Comparison of ENCODE assay signal across 8 mouse cellular contexts in the genomic region with DNA sequence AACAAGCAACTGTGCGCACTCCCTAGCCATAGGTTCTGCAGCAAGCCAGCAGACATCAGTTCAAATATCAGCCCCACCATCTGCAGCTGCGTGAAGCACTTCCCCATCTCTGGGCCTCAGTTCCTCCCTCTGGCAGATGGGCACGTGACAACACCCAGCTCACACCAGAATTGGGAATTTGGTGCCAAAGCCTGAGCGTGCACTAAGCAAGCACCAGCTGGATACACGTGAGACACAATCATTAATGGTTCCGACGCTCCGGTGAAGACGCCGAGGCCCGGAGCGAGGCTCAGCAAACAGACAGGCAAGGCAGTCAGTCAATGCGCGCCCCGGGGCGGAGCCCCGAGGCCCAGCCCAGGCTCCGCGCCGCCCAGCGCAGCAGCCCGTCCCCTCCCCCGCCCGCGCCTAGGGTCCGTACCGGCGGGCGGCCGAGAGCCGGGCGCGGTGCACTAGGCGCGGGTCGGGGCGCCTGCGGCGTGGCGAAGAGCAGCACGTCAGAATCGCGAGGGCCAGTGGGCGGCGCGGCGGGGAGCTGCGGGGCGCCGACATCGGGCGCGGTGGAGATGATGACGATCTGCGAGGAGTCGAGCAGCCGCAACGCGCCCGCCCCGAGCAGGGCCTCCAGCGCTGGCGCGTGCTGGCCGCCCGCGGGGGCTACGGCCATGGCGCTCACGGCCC. TPM values are rescaled to one million over a fixed set of nuclear protein-coding genes. Genes with fewer than 3 reads are reported as not detected.
DNase-seq lines count a peak whose midpoint lies in the region; ATAC-seq and TF ChIP-seq lines count a peak whose summit lies in the region.

No protein-coding gene starts in this region.

- H3K4me3 ChIP-seq in forebrain, embryonic 14.5 days (ENCODE audit: low read depth, low read length), result peak overlapping the region; percentile 83
- H3K4me3 ChIP-seq in hindbrain, embryonic 16.5 days (ENCODE audit: low read length), result peak overlapping the region; percentile 62
- peak overlapping the region; percentile 70 for H3K4me3 ChIP-seq in midbrain, postnatal 0 days (ENCODE audit: low read depth, low read length)
- peak overlapping the region; percentile 70 for H3K4me3 ChIP-seq in stomach, postnatal 0 days (ENCODE audit: low read depth, low read length)

- DNase-seq in frontal cortex, postnatal 25 days (ENCODE audit: low spot score in 2 of 2), result no peak
- peak; percentile 80 for DNase-seq in adrenal gland, postnatal 25 days
- peak; percentile 65 for DNase-seq in forebrain, embryonic 14.5 days (ENCODE audit: low spot score)
- DNase-seq in liver, result peak; percentile 87
- DNase-seq in midbrain, postnatal 0 days (ENCODE audit: low spot score), result peak; percentile 38
- DNase-seq in stomach, postnatal 0 days (ENCODE audit: low spot score), result peak; percentile 74

- no peaks in the 10 kb centered on the region for H3K27me3 ChIP-seq in forebrain, embryonic 14.5 days (replicated peaks; ENCODE audit: control insufficient read depth, insufficient read depth, low read length)
- no peaks in the 10 kb centered on the region for H3K27me3 ChIP-seq in hindbrain, embryonic 16.5 days (replicated peaks; ENCODE audit: control insufficient read depth, insufficient read depth, low read length)
- H3K27me3 ChIP-seq in midbrain, postnatal 0 days (ENCODE audit: insufficient read depth, low read length), result no peaks in the 10 kb centered on the region
- no peaks in the 10 kb centered on the region for H3K27me3 ChIP-seq in stomach, postnatal 0 days (ENCODE audit: control insufficient read depth, insufficient read depth, low read length)

- H3K36me3 ChIP-seq in forebrain, embryonic 14.5 days (ENCODE audit: control insufficient read depth, insufficient read depth, low read length), result peaks cover under 1% of the 10 kb centered on the region; the same call in 1 of the 2 replicates
- H3K36me3 ChIP-seq in hindbrain, embryonic 16.5 days (ENCODE audit: control insufficient read depth, insufficient read depth, low read length), result no peaks in the 10 kb centered on the region
- H3K36me3 ChIP-seq in midbrain, postnatal 0 days (ENCODE audit: insufficient read depth, low read length), result no peaks in the 10 kb centered on the region
- no peaks in the 10 kb centered on the region for H3K36me3 ChIP-seq in stomach, postnatal 0 days (ENCODE audit: control insufficient read depth, insufficient read depth, low read length)

- no peak for TF ChIP-seq EP300 in stomach, postnatal 0 days (optimal IDR thresholded peaks at IDR 0.05)

- no peaks in the 10 kb centered on the region for H3K9me3 ChIP-seq in forebrain, embryonic 14.5 days (replicated peaks; ENCODE audit: control insufficient read depth, low read length)
- no peaks in the 10 kb centered on the region for H3K9me3 ChIP-seq in hindbrain, embryonic 16.5 days (ENCODE audit: control insufficient read depth, low read length)
- H3K9me3 ChIP-seq in midbrain, postnatal 0 days (ENCODE audit: low read length), result no peaks in the 10 kb centered on the region
- H3K9me3 ChIP-seq in stomach, postnatal 0 days (ENCODE audit: control insufficient read depth, low read length), result no peaks in the 10 kb centered on the region

- ATAC-seq in frontal cortex, adult (ENCODE audit: low TSS enrichment), result peak; percentile 66
- peak; percentile 72 for ATAC-seq in forebrain, embryonic 14.5 days
- peak; percentile 35 for ATAC-seq in hindbrain, embryonic 16.5 days
- peak; percentile 65 for ATAC-seq in midbrain, postnatal 0 days (ENCODE audit: low FRiP score)
- peak; percentile 78 for ATAC-seq in stomach, postnatal 0 days (ENCODE audit: low FRiP score, low TSS enrichment)

- H3K9ac ChIP-seq in forebrain, embryonic 14.5 days (ENCODE audit: low read length), result peak overlapping the region; percentile 67
- peak overlapping the region; percentile 57 for H3K9ac ChIP-seq in hindbrain, embryonic 16.5 days (ENCODE audit: low read depth, low read length)
- H3K9ac ChIP-seq in midbrain, postnatal 0 days (replicated peaks; ENCODE audit: low read length, poor library complexity, severe bottlenecking), result peak overlapping the region; percentile 25; the same call in 1 of the 2 replicates
- peak overlapping the region; percentile 65 for H3K9ac ChIP-seq in stomach, postnatal 0 days (ENCODE audit: low read length)

- peak overlapping the region; percentile 89 for H3K27ac ChIP-seq in forebrain, embryonic 14.5 days (ENCODE audit: low read depth, low read length)
- peak overlapping the region; percentile 13 for H3K27ac ChIP-seq in hindbrain, embryonic 16.5 days (ENCODE audit: low read depth, low read length)
- H3K27ac ChIP-seq in midbrain, postnatal 0 days (ENCODE audit: low read depth, low read length), result no peak overlapping the region
- peak overlapping the region; percentile 82 for H3K27ac ChIP-seq in stomach, postnatal 0 days (replicated peaks)

- no peak for TF ChIP-seq CTCF in midbrain, postnatal 0 days (IDR thresholded peaks at IDR 0.05)
- no peak for TF ChIP-seq CTCF in stomach, postnatal 0 days (IDR thresholded peaks at IDR 0.05; ENCODE audit: low read depth)

- H3K4me2 ChIP-seq in forebrain, embryonic 14.5 days (ENCODE audit: low read length), result peak overlapping the region; percentile 89
- peak overlapping the region; percentile 99 for H3K4me2 ChIP-seq in hindbrain, embryonic 16.5 days (ENCODE audit: low read length)
- peak overlapping the region; percentile 99 for H3K4me2 ChIP-seq in midbrain, postnatal 0 days (ENCODE audit: low read depth, low read length, poor library complexity, severe bottlenecking)
- H3K4me2 ChIP-seq in stomach, postnatal 0 days (replicated peaks; ENCODE audit: low read depth), result peak overlapping the region; percentile 82

- WGBS in forebrain, embryonic 14.5 days, result 0% methylated on average over 35 of the region's 70 CpGs
- WGBS in hindbrain, embryonic 16.5 days, result under 1% methylated on average over 44 of the region's 70 CpGs
- WGBS in midbrain, postnatal 0 days, result 1% methylated on average over 55 of the region's 70 CpGs
- WGBS in stomach, postnatal 0 days, result 0% methylated on average over 46 of the region's 70 CpGs

- H3K4me1 ChIP-seq in forebrain, embryonic 14.5 days (ENCODE audit: control insufficient read depth, insufficient read depth, low read length), result peaks cover 18% of the 10 kb centered on the region; the same call in 1 of the 2 replicates
- H3K4me1 ChIP-seq in hindbrain, embryonic 16.5 days (ENCODE audit: control insufficient read depth, insufficient read depth, low read depth, low read length), result peaks cover 21% of the 10 kb centered on the region
- 0 out of 2 replicates have a peak, but pooled peaks cover 5% of the 10 kb centered on the region for H3K4me1 ChIP-seq in midbrain, postnatal 0 days (ENCODE audit: insufficient read depth, low read length)
- H3K4me1 ChIP-seq in stomach, postnatal 0 days (replicated peaks; ENCODE audit: control insufficient read depth, insufficient read depth), result peaks cover 5% of the 10 kb centered on the region

RNA-seq across cellular contexts. Expression of a gene that starts 0.5 kb away (rescaled TPM):
- total RNA-seq in adrenal gland, postnatal 25 days (2021), result 11.2 and 13.2 TPM in 2 replicates
- polyA plus RNA-seq in forebrain, embryonic 14.5 days (2014; fragmentation: Nextera tagmentation; extraction: Ambion mirVana), result 3.5 and 5.0 TPM in 2 replicates
- 5.0 and 8.0 TPM in 2 replicates for polyA plus RNA-seq in hindbrain, embryonic 16.5 days (2015; fragmentation: Nextera tagmentation; extraction: Ambion mirVana)
- total RNA-seq in midbrain, postnatal 0 days (2014; rRNA removed), result 2.0 and 2.3 TPM in 2 replicates
- 2.1 and 2.3 TPM in 2 replicates for polyA plus RNA-seq in midbrain, postnatal 0 days (2015; fragmentation: Nextera tagmentation; extraction: Ambion mirVana)
- polyA plus RNA-seq in stomach, postnatal 0 days (2015; fragmentation: Nextera tagmentation; extraction: Ambion mirVana), result 5.7 and 6.1 TPM in 2 replicates

RNA-seq across cellular contexts. Expression of a gene that starts 10.5 kb away (rescaled TPM):
- 2.0 and 2.1 TPM in 2 replicates for total RNA-seq in adrenal gland, postnatal 25 days (2021)
- polyA plus RNA-seq in forebrain, embryonic 14.5 days (2014; fragmentation: Nextera tagmentation; extraction: Ambion mirVana), result 19.8 and 23.6 TPM in 2 replicates
- 21.6 and 25.7 TPM in 2 replicates for polyA plus RNA-seq in hindbrain, embryonic 16.5 days (2015; fragmentation: Nextera tagmentation; extraction: Ambion mirVana)
- total RNA-seq in midbrain, postnatal 0 days (2014; rRNA removed), result 23.3 and 27.7 TPM in 2 replicates
- polyA plus RNA-seq in midbrain, postnatal 0 days (2015; fragmentation: Nextera tagmentation; extraction: Ambion mirVana), result 18.1 and 18.9 TPM in 2 replicates
- 0.50 and 0.70 TPM in 2 replicates for polyA plus RNA-seq in stomach, postnatal 0 days (2015; fragmentation: Nextera tagmentation; extraction: Ambion mirVana)

RNA-seq across cellular contexts. Expression of a gene that starts 17.6 kb away (rescaled TPM):
- total RNA-seq in adrenal gland, postnatal 25 days (2021), result 0.21 TPM in 1 of 2 replicates, not detected in the other
- polyA plus RNA-seq in forebrain, embryonic 14.5 days (2014; fragmentation: Nextera tagmentation; extraction: Ambion mirVana), result 0.15 and 0.19 TPM in 2 replicates
- 0.47 and 0.50 TPM in 2 replicates for polyA plus RNA-seq in hindbrain, embryonic 16.5 days (2015; fragmentation: Nextera tagmentation; extraction: Ambion mirVana)
- total RNA-seq in midbrain, postnatal 0 days (2014; rRNA removed), result not detected in 2 replicates
- 0.11 and 0.16 TPM in 2 replicates for polyA plus RNA-seq in midbrain, postnatal 0 days (2015; fragmentation: Nextera tagmentation; extraction: Ambion mirVana)
- not detected in 2 replicates for polyA plus RNA-seq in stomach, postnatal 0 days (2015; fragmentation: Nextera tagmentation; extraction: Ambion mirVana)

RNA-seq across cellular contexts. Expression of a gene that starts 22.3 kb away (rescaled TPM):
- total RNA-seq in adrenal gland, postnatal 25 days (2021), result not detected in 2 replicates
- polyA plus RNA-seq in forebrain, embryonic 14.5 days (2014; fragmentation: Nextera tagmentation; extraction: Ambion mirVana), result 1.2 TPM in 2 replicates
- polyA plus RNA-seq in hindbrain, embryonic 16.5 days (2015; fragmentation: Nextera tagmentation; extraction: Ambion mirVana), result 2.4 and 2.5 TPM in 2 replicates
- total RNA-seq in midbrain, postnatal 0 days (2014; rRNA removed), result 1.6 and 2.5 TPM in 2 replicates
- polyA plus RNA-seq in midbrain, postnatal 0 days (2015; fragmentation: Nextera tagmentation; extraction: Ambion mirVana), result 4.0 and 5.3 TPM in 2 replicates
- 0.87 and 0.89 TPM in 2 replicates for polyA plus RNA-seq in stomach, postnatal 0 days (2015; fragmentation: Nextera tagmentation; extraction: Ambion mirVana)

RNA-seq across cellular contexts. Expression of a gene that starts 34.3 kb away (rescaled TPM):
- total RNA-seq in adrenal gland, postnatal 25 days (2021), result 32.7 and 34.3 TPM in 2 replicates
- polyA plus RNA-seq in forebrain, embryonic 14.5 days (2014; fragmentation: Nextera tagmentation; extraction: Ambion mirVana), result 14.8 and 15.2 TPM in 2 replicates
- 18.7 and 20.6 TPM in 2 replicates for polyA plus RNA-seq in hindbrain, embryonic 16.5 days (2015; fragmentation: Nextera tagmentation; extraction: Ambion mirVana)
- 16.1 and 21.6 TPM in 2 replicates for total RNA-seq in midbrain, postnatal 0 days (2014; rRNA removed)
- 17.8 and 21.1 TPM in 2 replicates for polyA plus RNA-seq in midbrain, postnatal 0 days (2015; fragmentation: Nextera tagmentation; extraction: Ambion mirVana)
- polyA plus RNA-seq in stomach, postnatal 0 days (2015; fragmentation: Nextera tagmentation; extraction: Ambion mirVana), result 49.7 and 52.8 TPM in 2 replicates

Comparison
In these comparisons a context has a peak if more than half of its experiments do, and no peak if none do; other contexts are left out.
1. DNase-seq: peak in adrenal gland, postnatal 25 days (single experiment), forebrain, embryonic 14.5 days (single experiment), liver (single experiment), midbrain, postnatal 0 days (single experiment) and stomach, postnatal 0 days (single experiment); none in frontal cortex, postnatal 25 days (0 of 2).
2. RNA of a gene that starts 10.5 kb away (polyA plus RNA-seq): 21.6 to 25.7 TPM in hindbrain, embryonic 16.5 days, 19.8 to 23.6 TPM in forebrain, embryonic 14.5 days and 18.1 to 18.9 TPM in midbrain, postnatal 0 days; 0.50 to 0.70 TPM in stomach, postnatal 0 days; every median in the first group is over 10 times any median in the second.
3. Peak in every context shown above with its lines, with median percentiles within 50 percentile points of each other: ATAC-seq, H3K4me2 ChIP-seq, H3K4me3 ChIP-seq and H3K9ac ChIP-seq.